Mouse (Mus musculus) MEL (cell line): Measurements from ENCODE around the gene Tmem151a. TPM values are rescaled to one million over a fixed set of nuclear protein-coding genes. Genes with fewer than 3 reads are reported as not detected.
A peak's percentile ranks its signal among the peaks of the same experiment; 100 is the strongest.

Experiments used
- DNase-seq: peaks from one replicate; pipeline ENCODE4 v3.0.0; 2011; ENCODE audit warnings: low read depth, low spot score
- H3K27ac ChIP-seq: 2 replicates; pipeline ENCODE4 v1.5.1; 2012; ENCODE audit warnings: low read depth, mild to moderate bottlenecking, control low read depth, low read length, moderate library complexity; ENCODE audit not compliant: control insufficient read depth
- H3K27me3 ChIP-seq, 2 experiments: fragments of 150-350 bp in 1 of 2; sonication (generic) in 1 of 2; 2 replicates each; pipeline ENCODE4 v1.6.1; 2012; ENCODE audit warnings: low read length in 2 of 2, mild to moderate bottlenecking in 2 of 2, improper control_type of control experiment in 1 of 2, moderate library complexity in 1 of 2; ENCODE audit not compliant: insufficient read depth in 2 of 2, control insufficient read depth in 1 of 2
- H3K36me3 ChIP-seq, 2 experiments: 2 replicates each; pipeline ENCODE4 v1.6.1; 2012 to 2014; ENCODE audit warnings: low read length in 2 of 2, improper control_type of control experiment in 1 of 2, inconsistent platforms in 1 of 2, mild to moderate bottlenecking in 1 of 2; ENCODE audit not compliant: insufficient read depth in 2 of 2, control insufficient read depth in 1 of 2
- H3K4me1 ChIP-seq, 2 experiments: fragments of 150-350 bp in 1 of 2; sonication (generic) in 1 of 2; 2 replicates each; pipeline ENCODE4 v1.6.1; 2012; ENCODE audit warnings: low read length in 2 of 2, improper control_type of control experiment in 1 of 2, mild to moderate bottlenecking in 1 of 2; ENCODE audit not compliant: insufficient read depth in 2 of 2, control insufficient read depth in 1 of 2
- H3K4me3 ChIP-seq, 2 experiments: fragments of 150-350 bp in 1 of 2; sonication (generic) in 1 of 2; 2 replicates each; pipeline ENCODE4 v1.5.1; 2012; ENCODE audit warnings: low read depth in 2 of 2, low read length in 2 of 2, mild to moderate bottlenecking in 2 of 2, moderate library complexity in 2 of 2, control low read depth in 1 of 2, improper control_type of control experiment in 1 of 2; ENCODE audit not compliant: control insufficient read depth in 1 of 2, insufficient read depth in 1 of 2
- H3K79me2 ChIP-seq: 2 replicates; pipeline ENCODE4 v1.6.1; 2012; ENCODE audit warnings: mild to moderate bottlenecking, low read length, moderate library complexity; ENCODE audit not compliant: control insufficient read depth, poor library complexity, insufficient read depth
- H3K9ac ChIP-seq: 2 replicates; pipeline ENCODE4 v1.6.1; 2012; ENCODE audit warnings: low read depth, mild to moderate bottlenecking, control low read depth, low read length, moderate library complexity; ENCODE audit not compliant: control insufficient read depth, poor library complexity, severe bottlenecking
- H3K9me3 ChIP-seq: fragments of 150-350 bp; sonication (generic); replicated peaks from 2 replicates; pipeline ENCODE4 v1.6.1; 2012; ENCODE audit warnings: mild to moderate bottlenecking, low read length, improper control_type of control experiment, moderate library complexity; ENCODE audit not compliant: insufficient read depth
- CHD1 ChIP-seq: IDR thresholded peaks from 2 replicates; pipeline ENCODE4 v1.6.1; 2012; ENCODE audit warnings: low read depth, mild to moderate bottlenecking, inconsistent platforms, low read length, improper control_type of control experiment
- CHD2 ChIP-seq: IDR thresholded peaks from 2 replicates; pipeline ENCODE4 v1.6.1; 2011; ENCODE audit warnings: low read length, improper control_type of control experiment
- CTCF ChIP-seq, 3 experiments: IDR thresholded peaks in 2 of 3; conservative IDR thresholded peaks in 1 of 3; 2 replicates each; pipeline ENCODE4 v1.5.1; 2011 to 2012; ENCODE audit warnings: low read length in 3 of 3, low read depth in 2 of 3, mild to moderate bottlenecking in 2 of 3, improper control_type of control experiment in 1 of 3, inconsistent platforms in 1 of 3, mixed read lengths in 1 of 3, moderate library complexity in 1 of 3; ENCODE audit not compliant: control insufficient read depth in 1 of 3, insufficient read depth in 1 of 3, poor library complexity in 1 of 3, severe bottlenecking in 1 of 3
- E2F4 ChIP-seq: IDR thresholded peaks from 2 replicates; pipeline ENCODE4 v1.6.1; 2011; ENCODE audit warnings: low read depth, low read length, improper control_type of control experiment, borderline replicate concordance
- ELF1 ChIP-seq: IDR thresholded peaks from 2 replicates; pipeline ENCODE4 v1.6.1; 2014; ENCODE audit warnings: low read depth, mild to moderate bottlenecking, inconsistent platforms, low read length, improper control_type of control experiment, moderate library complexity
- EP300 ChIP-seq, 2 experiments: IDR thresholded peaks; 2 replicates each; pipeline ENCODE4 v1.6.1; 2011; ENCODE audit warnings: improper control_type of control experiment in 2 of 2, low read length in 2 of 2, low read depth in 1 of 2, mild to moderate bottlenecking in 1 of 2
- ETS1 ChIP-seq: IDR thresholded peaks from 2 replicates; pipeline ENCODE4 v1.6.1; 2012; ENCODE audit warnings: low read depth, mild to moderate bottlenecking, inconsistent platforms, low read length, improper control_type of control experiment, moderate library complexity
- GABPA ChIP-seq: IDR thresholded peaks from 2 replicates; pipeline ENCODE4 v1.6.1; 2012; ENCODE audit warnings: low read depth, mild to moderate bottlenecking, inconsistent platforms, low read length, improper control_type of control experiment, moderate library complexity
- HCFC1 ChIP-seq: IDR thresholded peaks from 2 replicates; pipeline ENCODE4 v1.6.1; 2012; ENCODE audit warnings: low read depth, mild to moderate bottlenecking, inconsistent platforms, low read length, improper control_type of control experiment, moderate library complexity
- JUND ChIP-seq: IDR thresholded peaks from 2 replicates; pipeline ENCODE4 v1.6.1; 2011; ENCODE audit warnings: low read depth, mild to moderate bottlenecking, improper control_type of control experiment, low read length
- KAT2A ChIP-seq: conservative IDR thresholded peaks from 2 replicates; pipeline ENCODE4 v1.6.1; 2012; ENCODE audit warnings: low read depth, low read length, improper control_type of control experiment, inconsistent platforms
- MAFK ChIP-seq: IDR thresholded peaks from 2 replicates; pipeline ENCODE4 v1.6.1; 2011; ENCODE audit warnings: low read depth, mild to moderate bottlenecking, low read length, improper control_type of control experiment, borderline replicate concordance
- MAX ChIP-seq: IDR thresholded peaks from 2 replicates; pipeline ENCODE4 v1.6.1; 2011; ENCODE audit warnings: low read length, improper control_type of control experiment
- MAZ ChIP-seq: IDR thresholded peaks from 2 replicates; pipeline ENCODE4 v1.6.1; 2012; ENCODE audit warnings: low read depth, mild to moderate bottlenecking, inconsistent platforms, low read length, improper control_type of control experiment
- MEF2A ChIP-seq: IDR thresholded peaks from 2 replicates; pipeline ENCODE4 v1.6.1; 2014; ENCODE audit warnings: low read depth, mild to moderate bottlenecking, inconsistent platforms, low read length, improper control_type of control experiment; ENCODE audit not compliant: poor library complexity, insufficient replicate concordance, severe bottlenecking; ENCODE audit errors: extremely low read depth
- MXI1 ChIP-seq: IDR thresholded peaks from 2 replicates; pipeline ENCODE4 v1.6.1; 2011; ENCODE audit warnings: mild to moderate bottlenecking, low read depth, low read length, improper control_type of control experiment
- MYC ChIP-seq: IDR thresholded peaks from 2 replicates; pipeline ENCODE4 v1.6.1; 2011; ENCODE audit warnings: low read depth, mild to moderate bottlenecking, low read length, improper control_type of control experiment, moderate library complexity
- NELFE ChIP-seq: IDR thresholded peaks from 2 replicates; pipeline ENCODE4 v1.6.1; 2011; ENCODE audit warnings: low read depth, low read length, improper control_type of control experiment
- NRF1 ChIP-seq: IDR thresholded peaks from 2 replicates; pipeline ENCODE4 v1.6.1; 2014; ENCODE audit warnings: low read depth, mild to moderate bottlenecking, inconsistent platforms, low read length, improper control_type of control experiment, moderate library complexity; ENCODE audit not compliant: poor library complexity, insufficient read depth, severe bottlenecking
- POLR2A ChIP-seq, 2 experiments: IDR thresholded peaks; 2 replicates each; pipeline ENCODE4 v1.6.1; 2011 to 2012; ENCODE audit warnings: low read length in 2 of 2, mild to moderate bottlenecking in 2 of 2, control low read depth in 1 of 2, improper control_type of control experiment in 1 of 2, low read depth in 1 of 2, moderate library complexity in 1 of 2; ENCODE audit not compliant: control insufficient read depth in 1 of 2, insufficient read depth in 1 of 2, poor library complexity in 1 of 2
- POLR2AphosphoS2 ChIP-seq: IDR thresholded peaks from 2 replicates; pipeline ENCODE4 v1.6.1; 2011; ENCODE audit warnings: low read length, improper control_type of control experiment
- POLR2AphosphoS5 ChIP-seq: IDR thresholded peaks from 2 replicates; pipeline ENCODE4 v1.6.1; 2012; ENCODE audit warnings: low read depth, borderline replicate concordance, mild to moderate bottlenecking, inconsistent platforms, low read length, moderate library complexity, mixed read lengths
- RCOR1 ChIP-seq: IDR thresholded peaks from 2 replicates; pipeline ENCODE4 v1.6.1; 2012; ENCODE audit warnings: low read depth, mild to moderate bottlenecking, inconsistent platforms, low read length, improper control_type of control experiment
- SIN3A ChIP-seq: IDR thresholded peaks from 2 replicates; pipeline ENCODE4 v1.6.1; 2012; ENCODE audit warnings: low read length, improper control_type of control experiment, inconsistent platforms
- SMC3 ChIP-seq: IDR thresholded peaks from 2 replicates; pipeline ENCODE4 v1.6.1; 2011; ENCODE audit warnings: low read depth, low read length, improper control_type of control experiment
- TAL1 ChIP-seq: IDR thresholded peaks from 2 replicates; pipeline ENCODE4 v1.6.1; 2012; ENCODE audit warnings: mild to moderate bottlenecking, inconsistent platforms, low read length, moderate library complexity, mixed read lengths
- TBP ChIP-seq: IDR thresholded peaks from 2 replicates; pipeline ENCODE4 v1.8.0; 2011; ENCODE audit warnings: low read depth, low read length, improper control_type of control experiment
- TCF12 ChIP-seq: IDR thresholded peaks from 2 replicates; pipeline ENCODE4 v1.6.1; 2014; ENCODE audit warnings: low read depth, mild to moderate bottlenecking, inconsistent platforms, low read length, improper control_type of control experiment, moderate library complexity
- UBTF ChIP-seq: IDR thresholded peaks from 2 replicates; pipeline ENCODE4 v1.6.1; 2012; ENCODE audit warnings: low read depth, mild to moderate bottlenecking, inconsistent platforms, low read length, improper control_type of control experiment, moderate library complexity, borderline replicate concordance; ENCODE audit not compliant: insufficient read depth
- USF1 ChIP-seq: IDR thresholded peaks from 2 replicates; pipeline ENCODE4 v1.6.1; 2014; ENCODE audit warnings: low read depth, mild to moderate bottlenecking, inconsistent platforms, low read length, improper control_type of control experiment, moderate library complexity
- USF2 ChIP-seq, 2 experiments: IDR thresholded peaks; 2 replicates each; pipeline ENCODE4 v1.6.1; 2011 to 2012; ENCODE audit warnings: improper control_type of control experiment in 2 of 2, low read length in 2 of 2, borderline replicate concordance in 1 of 2, inconsistent platforms in 1 of 2, low read depth in 1 of 2, mild to moderate bottlenecking in 1 of 2; ENCODE audit not compliant: insufficient read depth in 1 of 2
- ZC3H11A ChIP-seq: IDR thresholded peaks from 2 replicates; pipeline ENCODE4 v1.6.1; 2012; ENCODE audit warnings: low read depth, mild to moderate bottlenecking, inconsistent platforms, low read length, improper control_type of control experiment
- ZKSCAN1 ChIP-seq: IDR thresholded peaks from 2 replicates; pipeline ENCODE4 v1.6.1; 2012; ENCODE audit warnings: low read depth, mild to moderate bottlenecking, inconsistent platforms, low read length, improper control_type of control experiment, moderate library complexity
- ZMIZ1 ChIP-seq: IDR thresholded peaks from 2 replicates; pipeline ENCODE4 v1.6.1; 2012; ENCODE audit warnings: low read depth, mild to moderate bottlenecking, inconsistent platforms, low read length, improper control_type of control experiment, moderate library complexity
- ZNF384 ChIP-seq: IDR thresholded peaks from 2 replicates; pipeline ENCODE4 v1.6.1; 2012; ENCODE audit warnings: low read depth, mild to moderate bottlenecking, inconsistent platforms, low read length, improper control_type of control experiment
- polyA plus RNA-seq, 2 experiments: library from polyadenylated mRNA; stranded (reverse) in 1 of 2; unstranded in 1 of 2; fragments of >175 nt in 1 of 2; fragments of >200 nt in 1 of 2; gene quantifications; 2 replicates each; pipeline versions ENCODE4 v1.2.1 to v1.2.4; 2012; ENCODE audit warnings: low replicate concordance in 2 of 2, low read depth in 1 of 2; ENCODE audit not compliant: insufficient read length in 2 of 2, insufficient read depth in 1 of 2, missing spikeins in 1 of 2
- total RNA-seq: library from RNA; depleted of rRNA; stranded (reverse); fragments of 300-350 nt; gene quantifications from 2 replicates; pipeline ENCODE4 v1.2.3, GENCODE M21; 2012

The Tmem151a gene
- total and polyA plus RNA-seq, 3 experiments: 0.63 TPM; not detected in 2

- DNase-seq: peak; percentile 97
- peak within 1 kb of the TSS; percentile 88 for H3K9ac ChIP-seq
- H3K4me1 ChIP-seq: peaks cover 2 to 18% of the 10 kb centered on the region in 2 experiments
- H3K36me3 ChIP-seq: peaks cover 2 to 7% of the 10 kb centered on the region in 2 experiments; a peak in 3 of 4 replicates
- H3K4me3 ChIP-seq: peak within 1 kb of the TSS; percentile 74 to 95
- H3K27ac ChIP-seq: peak within 1 kb of the TSS; percentile 71
- no peaks in the 10 kb centered on the region for H3K9me3 ChIP-seq
- H3K27me3 ChIP-seq: no peaks in the 10 kb centered on the region
- H3K79me2 ChIP-seq: peaks cover 21% of the 10 kb centered on the region
- TF ChIP-seq SIN3A: peak; percentile 100
- TF ChIP-seq ELF1: peak; percentile 99
- TF ChIP-seq MAFK: no peak
- peak; percentile 88; the same call in 1 of the 2 replicates for TF ChIP-seq MAZ
- TF ChIP-seq ZC3H11A: no peak
- peak; percentile 74; the same call in 1 of the 2 replicates for TF ChIP-seq MAX
- no peak for TF ChIP-seq POLR2AphosphoS5
- no peak for TF ChIP-seq MEF2A
- TF ChIP-seq JUND: no peak
- no peak for TF ChIP-seq ZNF384
- TF ChIP-seq UBTF: no peak
- TF ChIP-seq EP300 (IDR thresholded peaks at IDR 0.05; ENCODE audit: low read depth in 1 of 2, low read length in 2 of 2): peak in 1 of 2 experiments; percentile 23; a peak in 1 of 4 replicates
- peak; percentile 59; the same call in 1 of the 2 replicates for TF ChIP-seq POLR2AphosphoS2
- TF ChIP-seq TAL1: peak; percentile 24; the same call in 1 of the 2 replicates
- TF ChIP-seq NRF1: peak; percentile 67
- no peak; the same call in 1 of the 2 replicates for TF ChIP-seq USF1
- peak in 1 of 2 experiments; percentile 81; a peak in 2 of 4 replicates for TF ChIP-seq POLR2A (IDR thresholded peaks at IDR 0.05; ENCODE audit: control insufficient read depth in 1 of 2, insufficient read depth in 1 of 2, low read depth in 1 of 2, low read length in 2 of 2, poor library complexity in 1 of 2)
- TF ChIP-seq RCOR1: 0 out of 2 replicates have a peak, but pooled peaks have one; percentile 38
- TF ChIP-seq TCF12: peak; percentile 49
- no peak for TF ChIP-seq GABPA
- no peak for TF ChIP-seq MYC
- no peak for TF ChIP-seq CTCF (IDR thresholded peaks at IDR 0.05 in 2 of 3, conservative IDR thresholded peaks at IDR 0.05 in 1 of 3; ENCODE audit: control insufficient read depth in 1 of 3, insufficient read depth in 1 of 3, low read depth in 2 of 3, low read length in 3 of 3, poor library complexity in 1 of 3, severe bottlenecking in 1 of 3)
- TF ChIP-seq MXI1: peak; percentile 95
- TF ChIP-seq E2F4: 0 out of 2 replicates have a peak, but pooled peaks have one; percentile 32
- no peak for TF ChIP-seq ZKSCAN1
- peak; percentile 71 for TF ChIP-seq KAT2A
- TF ChIP-seq USF2 (IDR thresholded peaks at IDR 0.05; ENCODE audit: borderline replicate concordance in 1 of 2, insufficient read depth in 1 of 2, low read depth in 1 of 2, low read length in 2 of 2): no peak
- TF ChIP-seq ETS1: peak; percentile 46; the same call in 1 of the 2 replicates
- no peak for TF ChIP-seq CHD2
- TF ChIP-seq HCFC1: peak; percentile 96
- TF ChIP-seq ZMIZ1: 0 out of 2 replicates have a peak, but pooled peaks have one; percentile 15
- peak; percentile 60 for TF ChIP-seq NELFE
- TF ChIP-seq TBP: peak; percentile 45; the same call in 1 of the 2 replicates
- no peak for TF ChIP-seq CHD1
- 0 out of 2 replicates have a peak, but pooled peaks have one; percentile 11 for TF ChIP-seq SMC3
Observed at GRCm38 (mm10) chr19:5040862-5041523, 44.3 kb downstream of the Tmem151a start, which contains the start of gene Brms1. Gene Brms1, plus strand, starts transcription at chr19:5041354.
